Mouse (Mus musculus) heart, postnatal 0 days (tissue): Measurements from ENCODE around the gene Itk.

ENCODE experiments used
- CTCF ChIP-seq: IDR thresholded peaks from 2 replicates; pipeline ENCODE4 v1.5.1; 2016; ENCODE audit warnings: antibody characterized with exemption, control low read depth, low read depth
- EP300 ChIP-seq: IDR thresholded peaks from 2 replicates; pipeline ENCODE4 v1.6.1; 2016; ENCODE audit warnings: antibody characterized with exemption, low read depth

DNA sequence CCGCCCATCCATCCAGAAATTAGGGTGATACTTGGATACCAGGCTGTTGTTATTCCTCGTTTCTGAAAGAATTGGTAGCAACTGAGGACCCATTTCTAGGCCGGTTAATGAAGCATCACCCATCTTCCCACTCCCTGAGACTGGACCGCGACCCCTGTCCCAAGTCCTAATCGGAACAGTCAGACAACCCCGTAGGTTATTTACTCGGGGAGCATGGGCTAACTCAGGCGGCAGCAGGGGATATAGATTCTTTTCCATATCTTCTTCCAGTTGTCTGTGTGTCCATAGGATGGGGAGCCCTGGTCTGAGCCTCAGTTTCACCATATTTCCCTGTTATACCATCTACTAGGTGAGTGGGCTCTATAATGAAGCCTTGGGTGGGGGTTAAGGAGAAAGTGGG, 25.5 kb downstream of the Itk start:
- no peak for TF ChIP-seq CTCF
- no peak for TF ChIP-seq EP300
